Mouse (Mus musculus) heart, postnatal 36 days (tissue): ENCODE measurements around the gene Olfml3. TPM values are rescaled to one million over a fixed set of nuclear protein-coding genes. Genes with fewer than 3 reads are reported as not detected.

Experiments used
- DNase-seq, 2 experiments: peaks; one replicate each; pipeline ENCODE4 v3.0.0; 2021 to 2022
- intact Hi-C: fragments of 180-260 bp; cut with DNase I; formaldehyde crosslinking; loops from one replicate; pipeline ENCODE4 v1.15.1; 2025
- total RNA-seq, 2 experiments: library from RNA; stranded (reverse); gene quantifications; 2 replicates each; pipeline ENCODE4 v1.2.3; 2021

Gene Olfml3
- total RNA-seq, 2 experiments from 2014 or later: 5.2 to 6.0 TPM

GRCm38 (mm10) chr3:103743208-103743607 lies 5.4 kb upstream of the Olfml3 start:
- no peak for DNase-seq
- intact Hi-C loops: no loop called here

- DNase-seq: no peak
- intact Hi-C loops: no loop called here
Observed at GRCm38 (mm10) chr3:103740342-103740741, 2.5 kb upstream of the Olfml3 start.

- intact Hi-C loops: loop anchor here (2.0 kb wide), 2 partner anchors 71 to 319 kb away; no protein-coding TSS in a partner anchor
Observed at GRCm38 (mm10) chr3:103739329-103739728, 1.5 kb upstream of the Olfml3 start, which contains the start of gene Gm10964. Gm10964 (plus strand) TSS chr3:103739366.

DNA sequence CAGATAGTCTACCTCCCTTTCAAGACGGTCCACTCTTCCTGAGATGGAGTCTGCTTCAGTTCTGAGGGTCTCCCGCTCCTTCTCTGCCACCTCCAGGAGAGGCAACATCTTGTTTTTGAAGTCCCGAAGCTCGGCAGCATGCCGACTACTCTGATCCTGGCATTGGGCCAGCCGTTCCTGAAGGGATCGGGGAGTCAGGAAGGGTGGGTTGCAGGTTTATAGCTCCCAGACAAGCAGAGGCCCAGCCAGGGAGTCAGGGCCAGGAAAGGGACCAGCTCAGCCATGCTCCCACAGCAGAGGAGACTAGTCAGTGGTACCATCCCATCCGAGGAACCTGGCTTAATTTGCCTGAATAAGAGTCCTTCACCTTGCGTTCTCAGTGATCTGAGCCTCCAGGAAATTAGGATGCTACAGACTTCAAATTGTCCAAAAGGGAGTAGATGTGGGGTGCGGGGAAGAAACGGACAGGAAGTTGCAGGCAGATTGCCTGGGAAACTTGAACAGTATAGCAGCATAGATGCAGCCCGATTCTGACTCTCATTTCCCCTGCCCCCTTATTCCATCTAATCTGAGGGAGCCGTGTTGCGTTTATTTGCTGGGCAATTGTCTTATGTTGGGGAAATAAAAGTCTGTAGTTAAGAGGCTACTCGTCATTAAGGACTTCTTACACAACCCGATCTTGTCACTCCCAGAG lies 593 bp downstream of the Olfml3 start:
- peak; percentile 65 to 67 for DNase-seq
- intact Hi-C loops: loop anchor here (2.0 kb wide), 1 partner anchor 150 kb away; no protein-coding TSS in a partner anchor

More at GRCm38 (mm10) chr3:103739329-103739728, 1.5 kb upstream of the Olfml3 start, which contains the start of gene Gm10964:
- no peak for DNase-seq

- intact Hi-C loops: loop anchor here (2.0 kb wide), 1 partner anchor 151 kb away; no protein-coding TSS in a partner anchor
- DNase-seq: no peak
Observed at GRCm38 (mm10) chr3:103735776-103736600, 1.8 kb downstream of the Olfml3 start.

GRCm38 (mm10) chr3:103734696-103735519 lies 2.9 kb downstream of the Olfml3 start:
- peak; percentile 38 to 51 for DNase-seq
- intact Hi-C loops: no loop called here

DNA sequence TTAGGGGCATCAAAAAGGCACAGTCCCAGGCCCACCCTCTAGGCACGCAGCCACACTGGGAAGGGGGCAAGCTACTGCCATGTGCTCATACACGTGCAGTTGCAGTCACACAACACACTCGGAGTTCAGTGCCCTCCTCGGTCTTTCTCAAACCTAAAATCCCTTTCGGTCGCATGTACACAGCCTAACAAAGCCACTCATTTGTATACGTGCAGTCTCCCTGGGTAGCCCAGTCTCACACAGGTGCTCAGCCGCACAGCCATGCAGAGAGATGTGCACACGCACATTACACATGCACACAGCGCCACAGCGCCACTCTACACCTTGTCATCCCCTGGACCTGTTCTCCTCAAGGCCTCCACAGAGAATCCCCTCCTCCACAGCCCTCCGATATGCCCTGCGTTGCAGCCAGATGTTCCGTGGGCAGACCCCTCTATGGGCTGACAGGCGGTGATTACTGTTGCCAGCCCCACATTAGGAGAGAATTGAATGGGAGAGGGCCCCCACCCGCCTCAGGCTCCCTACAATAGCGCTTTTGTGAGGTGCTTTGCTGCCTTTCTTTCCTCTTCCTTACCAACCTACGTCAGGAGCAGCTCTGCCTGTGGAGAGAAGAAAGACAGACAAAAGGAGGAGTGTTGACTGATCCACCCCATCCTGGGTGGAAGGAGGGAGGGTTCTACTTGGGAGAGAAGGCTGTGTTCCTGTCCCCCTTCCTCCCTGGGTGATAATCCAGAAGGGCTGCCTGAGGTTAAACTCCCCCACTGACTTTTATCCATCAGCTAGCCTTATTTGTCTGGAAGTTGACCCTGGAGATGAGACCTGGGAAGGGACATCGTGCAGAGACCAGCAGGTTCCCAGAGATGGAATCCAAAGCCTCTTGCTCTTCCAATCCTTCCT lies 3.8 kb downstream of the Olfml3 start:
- DNase-seq: no peak
- intact Hi-C loops: no loop called here

- intact Hi-C loops: no loop called here
- no peak for DNase-seq
Observed at GRCm38 (mm10) chr3:103733176-103733575, 4.6 kb downstream of the Olfml3 start.

DNA sequence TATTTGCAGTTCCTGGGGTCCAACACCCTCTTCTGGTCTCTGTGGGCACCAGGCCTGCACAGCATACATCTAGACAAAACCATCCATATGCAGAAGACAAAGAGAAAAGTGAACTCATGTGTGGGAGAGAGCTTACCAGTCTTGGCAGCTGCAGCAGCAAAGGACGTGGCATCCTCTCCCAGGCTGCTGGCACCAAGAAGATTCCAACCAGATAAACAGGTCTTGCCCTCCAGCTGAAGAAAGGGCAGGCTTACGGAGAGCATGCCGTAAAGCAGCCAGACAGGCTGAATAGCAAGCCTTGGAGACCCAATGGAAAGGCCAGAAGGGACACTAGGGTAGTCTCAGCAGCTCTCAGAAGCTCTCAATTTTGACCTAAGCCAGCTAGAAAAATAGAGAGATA lies 5.7 kb downstream of the Olfml3 start:
- DNase-seq: no peak
- intact Hi-C loops: no loop called here

GRCm38 (mm10) chr3:103729850-103730249 lies 8.0 kb downstream of the Olfml3 start:
- no peak for DNase-seq
- intact Hi-C loops: no loop called here

GRCm38 (mm10) chr3:103727813-103728326 lies 9.9 kb downstream of the Olfml3 start:
- no peak for DNase-seq
- intact Hi-C loops: no loop called here

DNA sequence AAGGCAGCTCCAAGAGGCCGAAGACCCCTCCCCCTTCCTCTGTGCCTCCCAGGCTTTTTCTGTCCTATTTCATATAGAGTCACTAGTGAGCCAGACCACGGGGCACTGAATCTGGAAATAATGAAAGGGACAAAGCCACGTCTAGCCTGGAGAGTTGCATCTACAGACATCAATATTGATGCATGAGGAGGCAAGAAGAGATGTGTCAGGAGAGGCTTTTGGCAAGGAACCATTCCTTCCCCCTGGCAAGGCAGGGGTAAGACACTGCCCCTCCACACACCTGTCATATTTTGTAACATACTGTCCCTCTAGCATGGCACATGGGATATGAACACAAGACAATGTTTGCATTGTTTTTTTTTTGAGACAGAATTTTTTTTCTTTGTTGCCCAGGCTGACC lies 11.2 kb downstream of the Olfml3 start:
- intact Hi-C loops: no loop called here
- DNase-seq: no peak

GRCm38 (mm10) chr3:103724137-103724536 lies 13.7 kb downstream of the Olfml3 start:
- no peak for DNase-seq
- intact Hi-C loops: no loop called here

- intact Hi-C loops: no loop called here
- DNase-seq: no peak
Observed at GRCm38 (mm10) chr3:103718728-103719127, 19.1 kb downstream of the Olfml3 start.

GRCm38 (mm10) chr3:103716774-103717760 lies 20.7 kb downstream of the Olfml3 start:
- peak in 1 of 2 experiments; percentile 24 for DNase-seq
- intact Hi-C loops: no loop called here

DNA sequence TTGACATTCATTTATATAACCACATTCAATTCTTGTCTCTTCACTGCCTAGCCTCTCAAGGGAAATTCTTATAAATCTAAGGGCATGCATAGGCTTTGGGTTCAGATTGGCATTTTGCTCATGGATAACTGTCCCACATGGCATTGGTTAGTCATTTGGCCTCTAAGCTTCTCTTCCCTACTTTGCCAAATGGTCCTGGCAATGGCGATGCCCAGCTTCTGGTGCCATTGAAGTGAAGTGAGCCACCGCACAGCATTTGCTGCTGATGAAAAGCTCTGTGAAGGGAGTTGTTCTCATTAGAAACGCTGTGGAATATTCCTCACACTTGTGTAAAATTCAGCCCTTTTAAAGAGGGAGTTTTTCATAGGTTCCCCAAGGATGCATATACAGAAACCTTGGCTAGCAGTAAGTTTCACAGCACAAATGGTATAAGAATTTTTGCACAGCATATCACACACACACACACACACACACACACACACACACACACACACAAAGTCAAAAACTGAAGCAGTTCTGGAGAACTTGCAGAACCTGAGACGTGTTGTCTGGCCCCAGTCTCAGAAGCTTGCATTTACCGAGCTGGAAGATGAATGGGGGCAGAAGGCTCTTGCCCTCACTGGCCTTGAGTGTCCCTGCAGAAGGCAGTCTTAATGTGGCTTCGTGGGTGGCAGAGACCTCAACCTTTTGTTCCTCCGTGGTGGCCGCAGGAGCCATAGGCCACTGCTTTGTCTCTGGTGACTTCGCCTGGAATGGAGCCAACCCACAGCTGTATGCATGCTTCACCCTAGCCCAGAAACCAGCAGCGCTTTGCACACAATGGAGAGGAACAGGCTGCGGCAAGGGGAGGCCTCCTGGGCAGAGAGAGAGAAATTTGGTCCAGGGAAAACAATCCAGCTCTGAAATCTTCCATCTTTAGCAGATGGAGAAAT lies 21.8 kb downstream of the Olfml3 start:
- intact Hi-C loops: no loop called here
- DNase-seq: peak in 1 of 2 experiments; percentile 32

DNA sequence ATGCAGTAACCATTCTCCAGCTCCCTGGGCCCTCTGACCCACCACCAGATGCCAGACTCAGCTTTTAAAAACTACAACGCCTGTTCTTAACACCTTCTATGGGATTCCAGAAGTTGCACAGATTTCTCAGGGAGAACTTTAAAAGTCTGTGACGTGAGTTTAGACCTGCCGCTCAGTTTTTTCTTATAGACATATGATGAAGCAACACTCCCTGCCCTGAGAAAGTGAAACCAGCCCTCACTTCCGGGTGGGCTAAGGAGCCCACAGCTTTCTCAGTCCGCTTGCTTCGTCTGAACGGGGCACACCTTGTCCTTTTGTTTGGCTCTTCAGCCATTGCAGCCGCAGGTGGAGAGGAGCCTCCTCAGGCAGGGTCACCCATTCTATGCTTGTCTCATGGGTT lies 22.9 kb downstream of the Olfml3 start:
- no peak for DNase-seq
- intact Hi-C loops: no loop called here
